Mouse (Mus musculus) thymus, postnatal 4 days (tissue): ENCODE data around the gene Hs3st4.

Experiments
- DNase-seq: peaks from one replicate; pipeline ENCODE4 v3.0.0; 2021

Hs3st4 gene

DNA sequence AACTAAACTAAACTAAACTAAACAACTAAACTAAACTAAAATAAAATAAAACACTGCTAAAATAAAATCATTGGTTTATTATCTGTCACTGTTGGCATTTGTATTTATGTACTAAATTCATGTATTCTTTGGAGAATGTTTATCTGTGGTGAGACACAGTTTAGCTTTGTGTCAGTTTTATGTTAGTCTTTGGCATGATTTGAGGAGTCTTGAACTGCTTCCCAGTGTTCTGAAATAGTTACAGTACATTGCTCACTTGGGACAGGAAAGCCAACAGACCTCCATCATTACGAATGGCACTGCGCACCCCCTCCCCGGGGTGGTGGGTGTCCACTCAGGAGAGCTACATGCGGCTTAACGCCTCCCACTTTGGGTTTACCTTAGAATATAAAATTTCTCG, 158.6 kb downstream of the Hs3st4 start:
- DNase-seq = no peak

DNA sequence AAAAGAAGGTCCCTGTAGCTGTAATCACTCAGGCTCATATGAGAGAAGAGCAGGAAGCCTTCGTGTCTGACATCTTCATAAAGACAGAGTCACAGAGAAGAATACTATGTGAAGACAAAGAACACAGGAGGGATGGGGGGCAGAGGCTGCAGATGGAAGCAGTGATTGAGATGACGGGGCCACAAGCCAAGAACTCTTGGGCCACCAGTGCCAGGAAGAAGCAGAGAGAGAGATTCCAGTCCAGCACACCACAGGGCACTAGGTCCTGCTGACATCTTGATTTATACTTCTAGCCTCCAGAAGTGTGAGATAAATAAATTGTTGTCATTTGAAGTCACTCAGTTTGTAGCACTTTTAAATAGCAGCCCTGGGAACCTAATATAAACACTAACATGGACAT, 168.2 kb downstream of the Hs3st4 start:
- no peak for DNase-seq

DNA sequence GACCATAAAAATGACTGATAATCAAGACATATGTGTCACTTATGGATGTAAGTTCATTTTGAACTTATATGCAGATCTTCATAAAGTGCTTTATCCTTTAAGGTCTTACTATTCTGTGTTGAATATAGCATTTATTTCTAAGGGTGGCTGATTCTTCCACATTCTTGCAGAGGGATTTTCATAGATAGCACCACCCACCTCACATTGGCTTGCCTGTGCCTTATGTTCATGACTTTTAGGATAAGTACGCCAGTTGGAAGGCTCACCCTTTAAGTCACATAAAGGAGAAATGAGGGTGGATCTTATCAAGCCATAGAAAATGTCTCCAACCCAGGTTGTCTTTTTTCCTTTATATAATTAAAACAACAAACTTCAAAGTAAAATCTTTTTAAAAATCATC, 180.6 kb downstream of the Hs3st4 start:
- no peak for DNase-seq

DNA sequence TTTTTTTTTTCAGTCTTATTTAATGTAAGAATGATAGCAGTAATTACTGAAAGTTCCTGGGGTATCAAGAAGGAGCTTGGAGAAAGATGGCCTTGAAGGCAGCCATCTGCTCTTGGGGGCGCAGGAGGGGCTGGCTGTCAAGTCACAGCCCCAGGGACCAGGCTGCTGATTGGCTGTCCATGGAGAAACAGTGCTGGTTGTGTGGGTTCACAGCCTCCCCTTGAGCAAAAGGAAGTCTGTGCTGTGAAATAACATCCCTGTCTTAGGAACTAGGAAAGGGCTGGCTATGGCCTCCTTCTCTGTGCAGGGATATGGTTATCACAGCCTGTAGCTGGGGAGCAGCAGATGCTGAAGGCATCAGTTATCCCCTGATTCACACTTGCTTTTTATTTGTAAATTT, 183.6 kb downstream of the Hs3st4 start:
- DNase-seq = no peak

DNA sequence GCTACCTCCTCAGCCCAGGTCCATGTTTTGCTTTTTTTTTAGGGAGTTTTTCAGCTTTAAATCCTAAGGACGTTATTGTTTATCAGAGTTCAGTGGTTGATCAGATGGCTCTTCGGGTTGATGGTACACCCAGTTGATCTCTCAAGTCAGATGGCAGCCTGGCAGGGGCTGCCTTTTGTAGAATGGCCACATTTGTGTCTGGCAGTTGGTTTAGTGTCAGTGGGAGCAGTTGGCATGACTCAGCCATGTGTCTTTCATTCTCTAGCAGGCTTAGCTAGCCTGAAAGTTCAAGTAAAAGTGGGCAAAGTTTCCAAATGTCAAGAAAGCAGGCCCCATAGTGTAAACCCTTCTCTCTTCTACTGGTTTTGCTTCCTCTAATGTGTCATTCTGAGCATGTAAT, 186.1 kb downstream of the Hs3st4 start:
- no peak for DNase-seq

DNA sequence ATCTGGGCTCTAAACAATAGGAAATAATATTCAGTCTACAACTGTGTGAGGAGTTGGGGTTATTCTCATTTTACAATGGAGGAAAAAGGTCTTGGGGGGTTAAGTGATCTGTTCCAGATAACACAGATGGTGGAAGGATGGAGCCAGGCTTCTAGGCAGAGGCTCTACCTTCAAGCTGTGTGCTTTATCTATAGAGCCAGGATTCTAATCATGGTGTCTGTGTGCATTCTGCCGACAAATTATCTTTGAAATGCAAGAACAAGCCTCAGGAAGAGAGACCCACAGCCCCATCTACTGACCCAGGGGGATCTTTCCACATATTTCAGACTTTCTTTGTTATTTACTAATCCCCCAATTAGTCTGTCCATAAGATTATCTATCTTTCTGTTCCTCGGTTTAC, 187.3 kb downstream of the Hs3st4 start:
- no peak for DNase-seq

DNA sequence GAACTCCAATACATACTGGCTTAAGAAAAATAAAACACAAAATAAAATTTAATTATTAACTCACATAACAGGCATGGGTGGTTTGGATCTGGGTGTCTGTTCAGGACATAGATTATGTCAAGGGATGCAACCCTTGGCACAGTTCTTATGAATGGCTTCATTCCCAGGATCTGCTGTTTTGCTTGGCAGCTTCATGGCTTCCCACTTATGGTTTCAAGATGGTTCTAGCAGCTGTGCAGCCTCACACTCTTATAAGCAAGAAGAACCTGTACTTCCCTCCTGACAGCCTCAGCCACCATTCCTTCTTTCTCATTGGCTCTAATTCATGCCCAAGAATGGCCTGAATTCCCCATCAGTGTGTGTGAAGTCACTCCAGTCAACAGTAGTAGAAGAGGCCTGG, 189.3 kb downstream of the Hs3st4 start:
- DNase-seq = no peak

DNA sequence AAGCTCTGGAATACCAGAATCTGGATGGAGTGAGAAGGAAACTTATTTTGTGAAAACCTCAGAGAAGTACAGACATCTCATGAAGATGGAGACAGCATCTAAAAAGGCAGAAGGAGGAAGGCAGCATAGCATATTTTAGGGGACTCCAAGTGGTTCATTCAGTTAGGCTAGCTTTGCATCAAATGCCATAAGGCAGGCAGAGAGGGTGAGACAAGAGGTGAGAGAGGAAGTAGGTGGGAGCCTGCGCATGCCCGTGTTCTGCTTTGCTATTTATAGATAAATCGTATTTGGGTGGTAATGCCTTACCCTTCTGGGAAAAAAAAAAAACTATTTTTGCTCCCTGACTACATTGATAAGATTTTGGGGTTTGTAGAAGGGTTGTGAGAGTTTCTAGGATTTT, 198.3 kb downstream of the Hs3st4 start:
- no peak for DNase-seq

DNA sequence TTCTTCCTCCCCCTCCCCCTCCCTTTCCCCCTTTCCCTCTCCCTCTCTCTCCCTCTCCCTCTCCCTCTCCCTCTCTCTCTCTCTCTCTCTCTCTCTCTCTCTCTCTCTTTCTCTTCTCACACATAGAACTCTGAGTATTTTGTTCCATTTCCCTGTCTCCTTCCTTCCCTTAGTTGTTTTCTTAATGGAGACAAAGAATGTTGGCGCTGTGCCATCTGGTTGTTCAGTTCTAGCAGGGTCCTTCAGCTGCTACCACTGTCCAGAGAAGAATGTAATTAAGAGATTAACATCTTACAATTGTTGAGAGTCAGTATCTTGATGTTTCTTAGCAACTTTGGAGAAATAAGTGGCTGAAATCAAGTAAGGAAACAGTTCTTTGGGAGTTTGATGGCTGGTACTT, 202.0 kb downstream of the Hs3st4 start:
- no peak for DNase-seq

DNA sequence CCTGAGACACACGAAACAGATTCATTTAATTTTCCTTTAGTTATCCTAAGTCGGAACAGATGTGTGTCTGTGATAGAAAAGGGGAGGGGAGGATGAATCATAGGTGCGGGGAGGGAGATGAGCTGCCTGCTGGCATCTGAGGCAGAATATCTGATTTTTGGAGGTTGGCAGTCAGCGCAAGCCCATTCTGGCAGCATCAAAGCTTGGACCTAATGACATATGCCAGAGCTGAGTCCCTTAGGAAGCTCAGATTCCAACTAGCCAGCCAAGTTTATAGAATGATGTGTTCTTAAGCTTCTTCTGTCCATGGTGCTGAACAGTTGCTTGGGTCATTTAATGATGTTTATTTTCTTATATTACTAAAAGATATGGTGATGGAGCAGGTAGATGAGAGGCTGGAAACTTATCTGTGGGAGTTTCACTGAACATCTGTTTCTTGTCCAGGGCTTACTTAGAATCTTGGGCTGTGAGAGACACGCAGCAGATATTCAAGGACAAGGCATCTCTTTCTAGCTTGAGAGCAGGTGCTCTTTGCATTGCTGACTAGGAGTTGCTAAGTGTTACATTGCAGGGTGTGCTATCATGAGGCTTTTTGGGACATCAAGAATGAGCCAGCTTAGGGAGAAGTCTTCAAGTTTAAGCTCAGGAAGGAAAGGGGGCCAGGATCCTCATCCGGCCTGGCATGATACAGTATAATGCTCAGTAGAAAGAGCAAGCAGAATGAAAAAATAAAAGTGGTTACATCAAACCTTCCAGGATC, 216.3 kb downstream of the Hs3st4 start:
- no peak for DNase-seq

DNA sequence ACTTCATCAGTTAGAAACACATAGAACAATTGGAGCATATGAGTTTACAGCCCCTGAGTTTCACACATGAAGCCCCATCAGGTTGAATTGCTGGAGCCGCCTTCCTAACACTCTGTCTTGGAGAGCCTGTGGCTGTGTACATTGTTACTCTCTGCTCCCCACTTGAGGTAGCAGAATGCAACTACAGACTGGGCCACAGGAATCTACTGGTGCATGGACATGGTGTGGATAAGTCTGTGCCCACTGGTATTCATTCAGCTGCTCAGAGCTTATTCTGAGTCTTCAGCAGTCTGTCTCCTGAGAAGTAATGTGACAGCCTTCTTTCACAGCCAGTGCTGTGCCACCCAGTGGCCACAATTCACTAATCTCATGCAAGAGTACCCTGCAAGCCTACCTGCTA, 234.3 kb downstream of the Hs3st4 start:
- DNase-seq = no peak

DNA sequence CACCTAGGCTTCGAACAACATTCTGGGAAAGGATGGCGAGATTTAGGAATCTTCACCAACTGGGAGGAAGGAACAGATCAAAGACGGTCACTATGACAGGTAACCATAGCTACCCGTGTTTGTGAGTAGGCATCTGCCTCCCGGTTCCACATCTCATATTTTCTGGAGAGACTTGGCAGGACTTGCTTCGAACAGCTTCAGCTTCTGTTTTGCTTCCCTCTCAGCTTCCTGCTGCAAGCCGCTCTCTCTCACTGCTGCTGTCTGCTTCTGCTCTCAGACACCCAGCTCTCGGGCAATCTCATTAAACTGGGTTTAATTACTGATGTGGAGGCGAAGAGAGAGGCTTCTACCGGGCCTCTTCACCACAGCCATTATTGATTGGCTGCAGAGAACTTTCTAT, 237.9 kb downstream of the Hs3st4 start:
- DNase-seq = no peak

DNA sequence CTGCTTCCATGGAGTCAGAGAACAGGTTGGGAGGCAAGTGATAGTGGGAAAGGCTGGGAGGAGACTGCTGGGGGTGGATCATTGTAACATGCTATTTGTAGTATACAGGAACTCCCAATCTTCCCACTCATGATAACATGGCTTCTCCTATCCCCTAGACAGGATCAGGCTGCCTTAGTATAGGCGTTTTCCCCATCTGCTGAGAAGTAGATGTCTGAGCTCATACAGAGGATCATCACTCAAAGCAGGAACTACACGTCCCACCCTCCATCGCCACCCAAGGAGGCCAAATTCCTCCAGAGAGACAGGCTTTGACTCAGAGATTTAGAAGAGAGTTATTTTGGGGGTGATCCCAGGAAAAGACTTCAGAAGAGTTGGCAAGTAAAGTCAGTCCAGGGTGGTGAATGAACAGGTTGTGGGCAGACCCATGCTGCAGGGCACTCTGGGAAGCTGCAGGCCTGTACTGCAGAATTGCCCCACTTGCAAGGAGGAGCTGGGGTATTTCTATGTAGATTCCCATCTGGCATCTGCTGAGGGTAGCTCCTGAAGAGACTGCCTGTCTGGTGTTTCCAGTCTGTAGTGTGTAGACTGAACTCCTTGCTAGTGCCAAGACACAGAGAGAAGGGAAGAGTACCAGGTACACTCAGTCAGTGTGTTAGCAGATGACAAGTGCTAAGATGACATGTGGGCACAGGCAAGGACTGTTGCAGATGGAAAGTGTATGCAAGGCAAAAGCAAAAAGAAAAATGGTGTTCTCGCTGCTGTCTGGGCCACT, 255.4 kb downstream of the Hs3st4 start:
- no peak for DNase-seq

DNA sequence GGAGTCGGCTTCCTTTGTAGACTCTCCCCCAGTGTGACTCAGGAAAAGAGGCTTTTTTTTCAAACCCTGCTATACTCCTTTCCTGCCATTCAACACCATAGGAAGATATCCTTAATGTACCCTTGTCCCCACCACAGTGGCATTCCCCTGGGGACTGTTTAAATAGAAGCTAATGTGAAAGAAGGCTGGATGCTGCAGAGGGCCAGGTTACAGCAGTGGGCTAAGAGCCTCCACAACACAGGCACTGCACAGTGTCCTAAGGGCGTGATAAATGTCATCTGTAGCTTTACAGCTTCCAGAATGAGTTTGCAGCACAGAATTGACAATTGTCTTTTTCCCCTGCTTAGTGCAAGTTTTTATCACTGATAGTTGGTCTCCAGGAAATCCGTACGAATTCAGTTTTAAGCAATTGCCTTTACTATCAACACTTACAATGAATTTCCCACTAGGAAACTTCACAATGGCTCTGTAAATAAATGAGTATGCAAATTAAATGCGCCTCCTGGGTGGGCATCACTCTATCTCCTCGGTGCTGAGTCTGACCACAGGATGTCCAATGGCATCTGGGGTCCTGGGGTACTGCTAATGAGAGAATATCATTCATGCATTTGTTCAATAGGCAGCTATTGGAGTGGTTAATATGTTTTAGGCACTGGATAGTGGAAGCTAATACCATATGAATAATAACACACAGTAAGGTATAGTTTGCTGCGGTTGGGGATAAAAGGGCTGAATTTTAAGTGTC, 257.4 kb downstream of the Hs3st4 start:
- DNase-seq = no peak

DNA sequence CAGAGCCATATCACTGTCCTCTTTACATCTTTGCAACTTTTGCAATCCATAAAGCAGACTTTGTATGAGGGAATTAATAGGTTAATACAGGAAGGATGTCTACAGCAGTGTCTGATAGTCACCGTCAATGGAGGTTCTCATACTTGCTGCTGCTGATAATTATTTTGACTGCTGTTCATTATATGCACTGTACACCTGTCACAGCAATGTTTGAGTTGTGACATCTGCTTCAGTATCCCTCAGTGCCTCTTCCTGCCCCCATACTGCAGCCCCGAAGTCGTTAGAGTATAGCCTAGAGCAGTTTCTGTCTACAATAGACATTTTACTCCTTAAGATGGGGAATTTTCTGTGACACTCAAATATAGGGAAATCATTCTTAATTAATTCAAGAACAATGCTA, 267.2 kb downstream of the Hs3st4 start:
- no peak for DNase-seq

DNA sequence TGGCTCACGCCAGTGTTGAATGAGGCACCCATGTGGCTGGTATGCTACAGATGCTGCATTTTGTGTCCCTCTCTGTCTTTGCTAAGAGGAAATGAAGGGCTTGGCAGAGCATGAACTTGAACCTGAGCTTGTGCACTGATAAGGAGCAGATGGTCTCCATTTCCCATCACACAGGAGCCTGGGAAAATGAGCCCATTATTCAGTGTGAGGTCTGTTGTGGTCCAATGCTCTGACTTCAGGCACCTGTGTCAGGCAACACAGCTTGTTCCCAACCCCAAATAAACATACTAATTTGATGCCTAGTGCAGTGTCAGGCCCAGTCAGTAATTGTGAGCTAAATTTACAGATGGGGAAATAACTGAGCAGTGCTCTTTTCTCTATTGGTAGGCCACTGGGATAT, 267.9 kb downstream of the Hs3st4 start:
- no peak for DNase-seq

DNA sequence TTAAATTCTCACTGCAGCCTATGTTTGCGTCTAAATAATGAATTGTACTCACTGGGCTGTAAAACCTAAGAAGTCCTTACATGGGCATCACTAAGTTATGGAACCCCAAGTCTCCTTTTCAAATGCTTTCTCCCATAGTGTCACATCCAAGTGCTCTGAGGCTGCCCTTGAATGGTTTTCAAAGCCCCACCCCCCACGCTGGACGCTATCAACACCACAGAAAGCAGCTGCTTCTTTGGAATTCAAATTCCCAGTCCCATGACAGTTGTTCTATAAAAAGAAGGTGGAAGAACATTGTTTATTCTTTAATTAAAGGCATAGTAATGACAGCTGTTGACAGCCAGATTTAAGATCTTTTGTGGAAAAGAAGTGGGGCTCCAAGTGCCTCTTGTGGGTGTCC, 275.8 kb downstream of the Hs3st4 start:
- no peak for DNase-seq

DNA sequence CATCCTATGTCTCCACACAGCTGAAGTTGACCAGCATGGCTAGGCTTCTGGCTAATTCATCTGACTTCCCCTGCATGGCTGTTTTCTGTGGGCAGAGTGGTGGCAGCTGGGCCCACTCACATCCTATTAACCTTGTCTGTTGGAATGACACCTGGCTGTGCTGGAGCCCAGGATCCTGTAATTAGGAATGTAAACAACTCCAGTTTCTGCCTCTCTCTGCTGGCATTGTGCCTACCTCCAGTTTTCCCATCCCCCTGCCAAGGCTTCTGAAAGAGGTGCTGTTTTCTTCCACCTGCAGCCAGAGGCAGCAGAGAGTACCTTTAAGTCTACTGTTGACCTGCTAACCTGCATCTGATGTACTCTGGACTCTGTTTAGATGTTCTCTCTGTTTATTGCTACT, 288.1 kb downstream of the Hs3st4 start:
- DNase-seq = no peak

DNA sequence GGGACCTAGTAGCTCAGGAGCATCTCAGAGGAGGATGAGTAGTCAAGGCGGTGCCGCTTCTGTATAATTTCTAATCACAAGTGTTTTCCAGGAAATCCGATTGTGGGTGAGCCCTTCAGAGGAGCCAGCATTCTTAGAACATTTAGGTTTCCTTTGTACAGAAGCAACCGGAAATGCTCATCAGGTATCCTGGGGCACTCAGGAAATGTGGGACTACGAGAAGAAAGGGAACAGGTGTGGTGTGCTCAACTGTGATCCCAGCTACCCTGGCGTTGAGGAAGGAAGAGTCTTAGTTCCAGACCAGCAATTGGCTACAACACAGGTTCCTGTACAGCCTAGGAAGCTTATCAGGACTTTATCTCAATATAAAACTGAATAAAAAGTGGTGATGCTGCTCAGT, 307.2 kb downstream of the Hs3st4 start:
- no peak for DNase-seq

DNA sequence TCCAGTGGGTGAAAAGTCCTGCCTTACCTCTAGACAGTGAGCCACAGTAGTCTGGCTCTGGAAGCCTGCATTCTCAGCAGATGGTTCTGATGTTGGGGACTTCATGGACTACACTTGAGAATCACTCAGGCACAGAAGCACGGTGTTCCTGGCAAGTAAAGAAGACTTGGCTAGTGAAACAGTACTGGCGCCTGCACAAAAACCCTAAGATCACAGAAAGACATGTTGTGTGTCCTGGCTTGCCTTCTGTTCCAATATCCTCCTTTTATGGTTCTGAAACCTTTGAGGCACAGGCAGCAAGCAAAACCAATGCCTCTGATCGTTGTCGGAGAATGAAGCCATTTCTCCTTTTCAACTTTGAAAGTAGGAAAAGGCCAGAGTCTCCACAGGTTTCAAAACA, 336.8 kb downstream of the Hs3st4 start:
- DNase-seq = no peak

DNA sequence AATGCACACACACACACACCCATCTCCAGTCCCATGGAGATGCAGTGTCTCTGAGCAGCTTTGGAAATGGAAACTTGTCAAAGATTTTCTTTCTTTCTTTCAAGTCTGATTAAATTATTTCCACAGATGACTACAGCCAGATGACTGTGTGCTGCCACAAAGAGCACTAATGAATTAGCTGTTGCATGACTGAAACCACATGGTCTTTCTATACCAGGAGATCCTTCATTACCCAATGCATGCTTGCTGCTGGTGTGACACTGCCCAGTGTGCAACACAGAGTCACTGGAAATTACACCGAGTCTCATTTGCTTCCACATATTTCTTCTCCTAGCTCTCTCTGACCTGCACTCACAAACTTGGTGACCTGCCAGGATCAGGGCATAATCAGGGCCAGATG, 353.0 kb downstream of the Hs3st4 start:
- no peak for DNase-seq

DNA sequence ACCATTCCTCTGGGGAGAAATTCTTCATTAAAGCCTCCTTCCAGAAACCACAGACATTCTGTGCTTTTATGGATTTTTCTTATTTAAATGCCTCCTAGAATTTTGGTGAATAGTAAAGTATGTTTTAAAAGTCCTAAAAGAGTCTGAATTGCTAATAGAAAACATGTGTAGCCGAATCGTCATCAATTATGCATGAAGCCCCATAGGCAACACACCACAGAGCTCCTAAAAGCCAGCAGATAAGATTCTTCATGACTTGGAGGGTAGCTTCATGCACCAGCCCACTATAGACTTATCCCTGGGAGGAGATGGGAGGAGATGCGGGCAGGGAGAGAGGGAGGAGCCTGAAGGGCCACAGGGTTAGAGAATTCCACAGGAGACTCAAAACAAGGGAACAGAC, 358.8 kb downstream of the Hs3st4 start:
- DNase-seq = no peak

DNA sequence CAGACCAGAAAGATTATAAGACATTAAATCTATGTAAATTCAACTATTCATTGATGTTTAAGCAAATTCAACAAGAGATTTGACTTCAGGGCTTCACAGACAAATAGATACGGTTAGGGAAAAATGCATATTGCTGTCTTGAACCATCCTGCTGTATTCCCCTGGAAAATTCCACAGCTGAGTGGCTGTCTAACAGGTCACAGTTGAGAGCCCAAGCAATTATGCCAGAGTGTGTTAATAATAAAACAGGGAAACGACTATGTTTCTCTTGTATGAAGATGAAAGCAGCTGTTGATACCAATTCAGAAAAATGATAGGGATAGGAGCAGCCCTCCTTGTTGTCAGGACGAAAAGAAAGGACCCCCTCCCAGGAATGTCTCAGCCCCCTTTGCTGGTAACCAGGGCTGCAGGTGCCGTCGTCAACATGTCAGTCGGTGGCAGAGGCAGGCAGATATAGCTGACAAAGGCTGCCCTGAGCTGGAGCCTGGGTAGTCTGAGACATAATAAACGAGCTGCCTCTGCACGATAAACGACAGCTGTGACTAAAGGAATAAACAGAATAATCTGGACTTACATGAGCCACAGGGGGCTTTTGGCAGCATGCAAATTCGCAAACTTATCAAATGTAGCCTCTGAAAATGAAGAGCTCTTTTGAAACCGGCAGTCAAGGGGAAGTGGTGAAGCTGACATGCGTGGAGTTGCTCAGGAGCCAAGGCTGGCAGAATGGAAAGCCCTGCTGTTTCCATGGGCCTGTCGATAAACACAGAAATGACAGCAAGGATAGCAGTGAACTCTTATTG, 364.7 kb downstream of the Hs3st4 start:
- no peak for DNase-seq
